8 mouse cellular contexts compared by ENCODE assay signal in the genomic region with DNA sequence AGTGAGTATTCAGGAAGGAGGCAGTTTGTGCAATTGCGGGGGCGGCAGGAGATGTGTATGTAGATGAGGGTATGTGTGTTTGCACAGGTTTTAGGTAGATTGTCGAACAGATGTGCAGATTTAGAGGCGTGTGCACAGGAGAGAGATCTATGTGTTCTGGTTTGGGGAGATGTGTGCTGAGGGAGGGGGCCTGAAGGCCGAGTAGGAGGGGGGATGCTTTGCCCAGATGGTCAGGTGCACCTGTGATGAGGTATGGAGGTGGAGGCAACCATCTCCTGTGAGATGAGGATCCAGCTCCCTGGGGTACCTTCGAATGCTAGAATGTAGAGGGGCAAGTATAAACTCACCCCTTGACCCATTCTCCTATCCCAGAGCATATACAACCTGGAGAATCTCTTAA. TPM values are rescaled to one million over a fixed set of nuclear protein-coding genes. Genes with fewer than 3 reads are reported as not detected.
DNase-seq lines count a peak whose midpoint lies in the region; ATAC-seq and TF ChIP-seq lines count a peak whose summit lies in the region.

No protein-coding gene starts in this region.

- ATAC-seq in forebrain, postnatal 0 days = peak; percentile 12
- ATAC-seq in liver, embryonic 16.5 days (ENCODE audit: low read depth) = peak; percentile 0; the same call in 1 of the 2 replicates

- peak overlapping the region; percentile 91 for H3K4me3 ChIP-seq in gastrocnemius, adult 2 months
- H3K4me3 ChIP-seq in ES-Bruce4 (ENCODE audit: low read depth, low read length) = peak overlapping the region; percentile 86
- H3K4me3 ChIP-seq in forebrain, postnatal 0 days (ENCODE audit: low read depth, low read length) = peak overlapping the region; percentile 57
- H3K4me3 ChIP-seq in liver, embryonic 16.5 days (ENCODE audit: low read depth, low read length) = peak overlapping the region; percentile 73

- TF ChIP-seq POLR2A in ES-Bruce4 (IDR thresholded peaks at IDR 0.05; ENCODE audit: insufficient read depth, low read length) = no peak

- H3K9me3 ChIP-seq in ES-Bruce4 (replicated peaks; ENCODE audit: control insufficient read depth, insufficient read depth, low read length, poor library complexity, severe bottlenecking) = no peaks in the 10 kb centered on the region
- no peaks in the 10 kb centered on the region for H3K9me3 ChIP-seq in forebrain, postnatal 0 days (ENCODE audit: low read length)
- no peaks in the 10 kb centered on the region for H3K9me3 ChIP-seq in liver, embryonic 16.5 days (replicated peaks; ENCODE audit: control insufficient read depth, low read length)

- no peaks in the 10 kb centered on the region for H3K27me3 ChIP-seq in ES-Bruce4 (ENCODE audit: control insufficient read depth, insufficient read depth, low read length, poor library complexity, severe bottlenecking)
- H3K27me3 ChIP-seq in forebrain, postnatal 0 days (ENCODE audit: insufficient read depth, low read length) = no peaks in the 10 kb centered on the region
- H3K27me3 ChIP-seq in liver, embryonic 16.5 days (ENCODE audit: control insufficient read depth, insufficient read depth, low read depth, low read length) = no peaks in the 10 kb centered on the region

- H3K4me2 ChIP-seq in forebrain, postnatal 0 days (ENCODE audit: low read depth) = peak overlapping the region; percentile 84
- peak overlapping the region; percentile 82 for H3K4me2 ChIP-seq in liver, embryonic 16.5 days (ENCODE audit: low read depth, low read length)

- 7% methylated on average over 6 of the region's 6 CpGs for WGBS in forebrain, postnatal 0 days
- WGBS in liver, embryonic 16.5 days (ENCODE audit: insufficient replicate concordance) = 12% methylated on average over 6 of the region's 6 CpGs

- peak overlapping the region; percentile 87 for H3K27ac ChIP-seq in gastrocnemius, adult 2 months
- no peak overlapping the region for H3K27ac ChIP-seq in ES-Bruce4 (ENCODE audit: insufficient read depth, low read length)
- peak overlapping the region; percentile 66 for H3K27ac ChIP-seq in forebrain, postnatal 0 days (ENCODE audit: low read depth, low read length)
- H3K27ac ChIP-seq in liver, embryonic 16.5 days (ENCODE audit: low read length) = peak overlapping the region; percentile 48

- 0 out of 2 replicates have a peak, but pooled peaks cover 2% of the 10 kb centered on the region for H3K36me3 ChIP-seq in ES-Bruce4 (ENCODE audit: control insufficient read depth, insufficient read depth, low read length, poor library complexity, severe bottlenecking)
- no peaks in the 10 kb centered on the region; the same call in 1 of the 2 replicates for H3K36me3 ChIP-seq in forebrain, postnatal 0 days (ENCODE audit: insufficient read depth)
- H3K36me3 ChIP-seq in liver, embryonic 16.5 days (ENCODE audit: control insufficient read depth, insufficient read depth) = no peaks in the 10 kb centered on the region

- peak overlapping the region; percentile 78 for H3K9ac ChIP-seq in ES-Bruce4 (ENCODE audit: low read depth, poor library complexity, severe bottlenecking)
- peak overlapping the region; percentile 65 for H3K9ac ChIP-seq in forebrain, postnatal 0 days
- H3K9ac ChIP-seq in liver, embryonic 16.5 days (ENCODE audit: low read depth, low read length) = peak overlapping the region; percentile 66

- H3K4me1 ChIP-seq in ES-Bruce4 (ENCODE audit: control insufficient read depth, insufficient read depth, low read length) = peaks cover 4% of the 10 kb centered on the region
- H3K4me1 ChIP-seq in forebrain, postnatal 0 days (ENCODE audit: insufficient read depth) = peaks cover 34% of the 10 kb centered on the region
- peaks cover 16% of the 10 kb centered on the region for H3K4me1 ChIP-seq in liver, embryonic 16.5 days (ENCODE audit: control insufficient read depth, low read depth, low read length)

- intact Hi-C loops in gastrocnemius, adult 2 months (cut with DNase I) = no loop called here
- intact Hi-C loops in left cerebral cortex, postnatal 4 days (cut with DNase I) = no loop called here
- intact Hi-C loops in left cerebral cortex, postnatal 14 days (cut with DNase I) = loop anchor here (2.0 to 10.0 kb wide), 3 partner anchors 54 to 244 kb away; no protein-coding TSS in a partner anchor

- TF ChIP-seq CTCF in gastrocnemius, adult 2 months (IDR thresholded peaks at IDR 0.05) = no peak
- TF ChIP-seq CTCF in ES-Bruce4 (IDR thresholded peaks at IDR 0.05; ENCODE audit: low read depth, low read length) = no peak
- TF ChIP-seq CTCF in forebrain, postnatal 0 days (IDR thresholded peaks at IDR 0.05; ENCODE audit: low read depth) = no peak

- no peak for TF ChIP-seq EP300 in ES-Bruce4 (IDR thresholded peaks at IDR 0.05; ENCODE audit: insufficient read depth, low read depth, low read length)

- DNase-seq in gastrocnemius, adult 2 months = no peak
- no peak for DNase-seq in gastrocnemius, postnatal 10 days
- no peak for DNase-seq in forebrain, postnatal 0 days
- no peak for DNase-seq in left cerebral cortex, postnatal 4 days
- no peak for DNase-seq in left cerebral cortex, postnatal 14 days (ENCODE audit: low spot score in 2 of 2)
- DNase-seq in right cerebral cortex, postnatal 14 days = no peak

RNA-seq across cellular contexts. Expression of a gene that starts 7.5 kb away (rescaled TPM):
- total RNA-seq in gastrocnemius, adult 2 months (2021) = 1 to 10 TPM; 4.2 to 7.6 TPM
- total RNA-seq in gastrocnemius, postnatal 10 days (2021) = 10 to 100 TPM; 11.0 to 12.0 TPM
- 114 and 117 TPM in 2 replicates for polyA plus RNA-seq in ES-Bruce4 (2011; ENCODE audit: insufficient read depth, insufficient read length, low read depth, missing spikeins)
- 40.5 and 52.7 TPM in 2 replicates for total RNA-seq in forebrain, postnatal 0 days (2014; rRNA removed)
- polyA plus RNA-seq in forebrain, postnatal 0 days (2015; fragmentation: Nextera tagmentation; extraction: Ambion mirVana) = 63.8 and 75.4 TPM in 2 replicates
- polyA plus RNA-seq in liver, embryonic 16.5 days (2015; fragmentation: Nextera tagmentation; extraction: Ambion mirVana) = 59.4 and 76.8 TPM in 2 replicates
- total RNA-seq in left cerebral cortex, postnatal 4 days (2021) = 10 to 100 TPM; 84.2 to 85.6 TPM
- total RNA-seq in left cerebral cortex, postnatal 14 days (2021) = 10 to 100 TPM; 56.2 to 59.3 TPM

RNA-seq across cellular contexts. Expression of a gene that starts 7.8 kb away (rescaled TPM):
- total RNA-seq in gastrocnemius, adult 2 months (2021) = 1 to 10 TPM; 3.7 to 4.6 TPM
- total RNA-seq in gastrocnemius, postnatal 10 days (2021) = 1 to 10 TPM; 3.2 to 3.6 TPM
- 8.6 and 12.3 TPM in 2 replicates for polyA plus RNA-seq in ES-Bruce4 (2011; ENCODE audit: insufficient read depth, insufficient read length, low read depth, missing spikeins)
- 4.9 and 7.9 TPM in 2 replicates for total RNA-seq in forebrain, postnatal 0 days (2014; rRNA removed)
- polyA plus RNA-seq in forebrain, postnatal 0 days (2015; fragmentation: Nextera tagmentation; extraction: Ambion mirVana) = 3.5 and 3.6 TPM in 2 replicates
- polyA plus RNA-seq in liver, embryonic 16.5 days (2015; fragmentation: Nextera tagmentation; extraction: Ambion mirVana) = 9.1 TPM in 2 replicates
- total RNA-seq in left cerebral cortex, postnatal 4 days (2021) = 1 to 10 TPM; 4.5 to 6.1 TPM
- 1 to 10 TPM; 5.4 to 5.6 TPM for total RNA-seq in left cerebral cortex, postnatal 14 days (2021)

RNA-seq across cellular contexts. Expression of a gene that starts 36.2 kb away (rescaled TPM):
- total RNA-seq in gastrocnemius, adult 2 months (2021) = not detected
- not detected for total RNA-seq in gastrocnemius, postnatal 10 days (2021)
- polyA plus RNA-seq in ES-Bruce4 (2011; ENCODE audit: insufficient read depth, insufficient read length, low read depth, missing spikeins) = not detected in 2 replicates
- not detected in 2 replicates for total RNA-seq in forebrain, postnatal 0 days (2014; rRNA removed)
- not detected in 2 replicates for polyA plus RNA-seq in forebrain, postnatal 0 days (2015; fragmentation: Nextera tagmentation; extraction: Ambion mirVana)
- not detected in 2 replicates for polyA plus RNA-seq in liver, embryonic 16.5 days (2015; fragmentation: Nextera tagmentation; extraction: Ambion mirVana)
- total RNA-seq in left cerebral cortex, postnatal 4 days (2021) = not detected
- total RNA-seq in left cerebral cortex, postnatal 14 days (2021) = not detected

RNA-seq across cellular contexts. Expression of a gene that starts 46.1 kb away (rescaled TPM):
- total RNA-seq in gastrocnemius, adult 2 months (2021) = under 1 TPM; 0.43 to 0.84 TPM
- total RNA-seq in gastrocnemius, postnatal 10 days (2021) = 1 to 10 TPM; 1.2 to 1.5 TPM
- polyA plus RNA-seq in ES-Bruce4 (2011; ENCODE audit: insufficient read depth, insufficient read length, low read depth, missing spikeins) = 0.18 and 0.48 TPM in 2 replicates
- 5.2 and 5.9 TPM in 2 replicates for total RNA-seq in forebrain, postnatal 0 days (2014; rRNA removed)
- 5.9 and 8.3 TPM in 2 replicates for polyA plus RNA-seq in forebrain, postnatal 0 days (2015; fragmentation: Nextera tagmentation; extraction: Ambion mirVana)
- 0.41 and 0.51 TPM in 2 replicates for polyA plus RNA-seq in liver, embryonic 16.5 days (2015; fragmentation: Nextera tagmentation; extraction: Ambion mirVana)
- 10 to 100 TPM; 15.3 to 16.5 TPM for total RNA-seq in left cerebral cortex, postnatal 4 days (2021)
- total RNA-seq in left cerebral cortex, postnatal 14 days (2021) = 1 to 10 TPM; 7.4 to 8.7 TPM
